Mouse (Mus musculus): ENCODE data around the gene Mnt.

Gene Mnt

GRCm38 (mm10) chr11:74845784-74846183 is 15.1 kb downstream of the Mnt start:
- in situ Hi-C loops (cut with MboI): loop anchor here (5.0 kb wide), 1 partner anchor 33 kb away; no protein-coding TSS in a partner anchor

- in situ Hi-C loops (cut with MboI): loop anchor here (5.0 kb wide), 1 partner anchor 36 kb away; no protein-coding TSS in a partner anchor
These were observed 17.3 kb downstream of the Mnt start for GRCm38 (mm10) chr11:74847919-74848521.

GRCm38 (mm10) chr11:74850998-74851661 is 20.4 kb downstream of the Mnt start:
- in situ Hi-C loops (cut with MboI): no loop called here

GRCm38 (mm10) chr11:74857756-74858155 is 27.0 kb downstream of the Mnt start:
- in situ Hi-C loops (cut with MboI): no loop called here

- in situ Hi-C loops (cut with MboI): no loop called here
These were observed 31.4 kb downstream of the Mnt start for GRCm38 (mm10) chr11:74862129-74862528.

- in situ Hi-C loops (cut with MboI): no loop called here
These were observed 32.8 kb downstream of the Mnt start for GRCm38 (mm10) chr11:74863471-74863870.

GRCm38 (mm10) chr11:74864421-74864820 is 33.7 kb downstream of the Mnt start:
- in situ Hi-C loops (cut with MboI): no loop called here

- in situ Hi-C loops (cut with MboI): no loop called here
These were observed 34.5 kb downstream of the Mnt start for GRCm38 (mm10) chr11:74865252-74865651.

- in situ Hi-C loops (cut with MboI): no loop called here
These were observed 35.9 kb downstream of the Mnt start for GRCm38 (mm10) chr11:74866640-74867039.

GRCm38 (mm10) chr11:74867181-74867580 is 36.5 kb downstream of the Mnt start:
- in situ Hi-C loops (cut with MboI): no loop called here

- in situ Hi-C loops (cut with MboI): no loop called here
These were observed 37.5 kb downstream of the Mnt start for GRCm38 (mm10) chr11:74868046-74868760.

- in situ Hi-C loops (cut with MboI): no loop called here
These were observed 38.9 kb downstream of the Mnt start for GRCm38 (mm10) chr11:74869603-74870002.

GRCm38 (mm10) chr11:74870544-74870943 is 39.8 kb downstream of the Mnt start:
- in situ Hi-C loops (cut with MboI): no loop called here

- in situ Hi-C loops (cut with MboI): no loop called here
These were observed 40.4 kb downstream of the Mnt start for GRCm38 (mm10) chr11:74870991-74871622.

- in situ Hi-C loops (cut with MboI): no loop called here
These were observed 43.9 kb downstream of the Mnt start for GRCm38 (mm10) chr11:74874630-74875029.

- in situ Hi-C loops (cut with MboI): no loop called here
These were observed 46.1 kb downstream of the Mnt start for GRCm38 (mm10) chr11:74876801-74877200.

GRCm38 (mm10) chr11:74880999-74881398 is 50.3 kb downstream of the Mnt start:
- in situ Hi-C loops (cut with MboI): no loop called here

GRCm38 (mm10) chr11:74881979-74882378 is 51.3 kb downstream of the Mnt start:
- in situ Hi-C loops (cut with MboI): no loop called here

GRCm38 (mm10) chr11:74883098-74883497 is 52.4 kb downstream of the Mnt start:
- in situ Hi-C loops (cut with MboI): no loop called here

GRCm38 (mm10) chr11:74894619-74895018 is 63.9 kb downstream of the Mnt start:
- in situ Hi-C loops (cut with MboI): no loop called here
